Mouse (Mus musculus): ENCODE data around the gene Mttp. TPM values are rescaled to one million over a fixed set of nuclear protein-coding genes. Genes with fewer than 3 reads are reported as not detected.

The Mttp gene
- polyA plus RNA-seq, 1 experiment from 2014 or later: 6.9 TPM

- ATAC-seq (ENCODE audit: insufficient number of reproducible peaks, insufficient read depth, low FRiP score, low read depth): no peak; the same call in 1 of the 2 replicates
- 74% methylated on average over 1 of the region's 1 CpGs for WGBS
Observed at GRCm38 (mm10) chr3:138083073-138083637, 61.6 kb downstream of the Mttp start.

GRCm38 (mm10) chr3:138078701-138079100 is 66.1 kb downstream of the Mttp start:
- WGBS: 38% methylated on average over 1 of the region's 1 CpGs
- no peak for ATAC-seq (ENCODE audit: insufficient number of reproducible peaks, insufficient read depth, low FRiP score, low read depth)
- H3K27ac ChIP-seq (replicated peaks in 1 of 2; ENCODE audit: control insufficient read depth in 1 of 2, insufficient read depth in 1 of 2, low read depth in 2 of 2, low read length in 2 of 2): no peak overlapping the region

More at GRCm38 (mm10) chr3:138083073-138083637, 61.6 kb downstream of the Mttp start:
- Histone ChIP-seq H3K9me3 (ENCODE audit: control insufficient read depth, low read length) (no peaks in the 10 kb centered on the region), H3K4me1 (ENCODE audit: control insufficient read depth in 2 of 2, insufficient read depth in 2 of 2, low read length in 2 of 2) (peaks cover 8 to 20% of the 10 kb centered on the region in 2 experiments), H3K27me3 (ENCODE audit: control insufficient read depth, insufficient read depth, low read length) (no peaks in the 10 kb centered on the region), H3K4me2 (ENCODE audit: low read length) (no peak overlapping the region), H3K36me3 (ENCODE audit: control insufficient read depth, insufficient read depth, low read length) (peaks cover 34% of the 10 kb centered on the region), H3K4me3 (ENCODE audit: control insufficient read depth in 1 of 2, insufficient read depth in 1 of 2, low read depth in 1 of 2, low read length in 2 of 2) (no peak overlapping the region), H3K9ac (ENCODE audit: low read length) (0 out of 2 replicates have a peak overlapping the region, but pooled peaks have one; percentile 7), H3K27ac (replicated peaks in 1 of 2; ENCODE audit: control insufficient read depth in 1 of 2, insufficient read depth in 1 of 2, low read depth in 2 of 2, low read length in 2 of 2) (peak overlapping the region; percentile 70 to 78)

GRCm38 (mm10) chr3:138077476-138078340 is 67.1 kb downstream of the Mttp start:
- Histone ChIP-seq H3K27ac (replicated peaks in 1 of 2; ENCODE audit: control insufficient read depth in 1 of 2, insufficient read depth in 1 of 2, low read depth in 2 of 2, low read length in 2 of 2) (no peak overlapping the region; a peak in 1 of 4 replicates), H3K27me3 (ENCODE audit: control insufficient read depth, insufficient read depth, low read length) (no peaks in the 10 kb centered on the region), H3K4me3 (ENCODE audit: control insufficient read depth in 1 of 2, insufficient read depth in 1 of 2, low read depth in 1 of 2, low read length in 2 of 2) (no peak overlapping the region), H3K36me3 (ENCODE audit: control insufficient read depth, insufficient read depth, low read length) (peaks cover 50% of the 10 kb centered on the region), H3K4me1 (ENCODE audit: control insufficient read depth in 2 of 2, insufficient read depth in 2 of 2, low read length in 2 of 2) (peaks cover 6 to 24% of the 10 kb centered on the region in 2 experiments), H3K9me3 (ENCODE audit: control insufficient read depth, low read length) (no peaks in the 10 kb centered on the region), H3K4me2 (ENCODE audit: low read length) (no peak overlapping the region), H3K9ac (ENCODE audit: low read length) (no peak overlapping the region)
- 81% methylated on average over 11 of the region's 11 CpGs for WGBS
- no peak for ATAC-seq (ENCODE audit: insufficient number of reproducible peaks, insufficient read depth, low FRiP score, low read depth)

More at GRCm38 (mm10) chr3:138078701-138079100, 66.1 kb downstream of the Mttp start:
- Histone ChIP-seq H3K9ac (ENCODE audit: low read length) (no peak overlapping the region), H3K4me3 (ENCODE audit: control insufficient read depth in 1 of 2, insufficient read depth in 1 of 2, low read depth in 1 of 2, low read length in 2 of 2) (no peak overlapping the region), H3K4me2 (ENCODE audit: low read length) (no peak overlapping the region), H3K9me3 (ENCODE audit: control insufficient read depth, low read length) (no peaks in the 10 kb centered on the region), H3K4me1 (ENCODE audit: control insufficient read depth in 2 of 2, insufficient read depth in 2 of 2, low read length in 2 of 2) (peaks cover 11 to 34% of the 10 kb centered on the region in 2 experiments), H3K36me3 (ENCODE audit: control insufficient read depth, insufficient read depth, low read length) (peaks cover 50% of the 10 kb centered on the region), H3K27me3 (ENCODE audit: control insufficient read depth, insufficient read depth, low read length) (no peaks in the 10 kb centered on the region)

- 27% methylated on average over 8 of the region's 8 CpGs for WGBS
- ATAC-seq (ENCODE audit: insufficient number of reproducible peaks, insufficient read depth, low FRiP score, low read depth): peak; percentile 69
- peaks cover 31% of the 10 kb centered on the region for H3K36me3 ChIP-seq (ENCODE audit: control insufficient read depth, insufficient read depth, low read length)
- H3K27me3 ChIP-seq (ENCODE audit: control insufficient read depth, insufficient read depth, low read length): no peaks in the 10 kb centered on the region
- peak overlapping the region; percentile 47 for H3K9ac ChIP-seq (ENCODE audit: low read length)
- H3K4me2 ChIP-seq (ENCODE audit: low read length): peak overlapping the region; percentile 42
- peak overlapping the region; percentile 38 to 79 for H3K27ac ChIP-seq (replicated peaks in 1 of 2; ENCODE audit: control insufficient read depth in 1 of 2, insufficient read depth in 1 of 2, low read depth in 2 of 2, low read length in 2 of 2)
- H3K4me3 ChIP-seq (ENCODE audit: control insufficient read depth in 1 of 2, insufficient read depth in 1 of 2, low read depth in 1 of 2, low read length in 2 of 2): peak overlapping the region in 1 of 2 experiments; percentile 17; a peak in 1 of 4 replicates
- no peaks in the 10 kb centered on the region for H3K9me3 ChIP-seq (ENCODE audit: control insufficient read depth, low read length)
- H3K4me1 ChIP-seq (ENCODE audit: control insufficient read depth in 2 of 2, insufficient read depth in 2 of 2, low read length in 2 of 2): peaks cover 12 to 23% of the 10 kb centered on the region in 2 experiments
Observed at GRCm38 (mm10) chr3:138075209-138075608, 69.6 kb downstream of the Mttp start.

- Histone ChIP-seq H3K27ac (replicated peaks in 1 of 2; ENCODE audit: control insufficient read depth in 1 of 2, insufficient read depth in 1 of 2, low read depth in 2 of 2, low read length in 2 of 2) (peak overlapping the region in 1 of 2 experiments; percentile 79; a peak in 1 of 4 replicates), H3K4me2 (ENCODE audit: low read length) (peak overlapping the region; percentile 80), H3K4me3 (ENCODE audit: control insufficient read depth in 1 of 2, insufficient read depth in 1 of 2, low read depth in 1 of 2, low read length in 2 of 2) (no peak overlapping the region; a peak in 1 of 4 replicates), H3K9ac (ENCODE audit: low read length) (no peak overlapping the region; the same call in 1 of the 2 replicates), H3K36me3 (ENCODE audit: control insufficient read depth, insufficient read depth, low read length) (peaks cover 21% of the 10 kb centered on the region), H3K27me3 (ENCODE audit: control insufficient read depth, insufficient read depth, low read length) (no peaks in the 10 kb centered on the region), H3K9me3 (ENCODE audit: control insufficient read depth, low read length) (no peaks in the 10 kb centered on the region), H3K4me1 (ENCODE audit: control insufficient read depth in 2 of 2, insufficient read depth in 2 of 2, low read length in 2 of 2) (peaks cover 15 to 32% of the 10 kb centered on the region in 2 experiments)
- no peak for ATAC-seq (ENCODE audit: insufficient number of reproducible peaks, insufficient read depth, low FRiP score, low read depth)
- 83% methylated on average over 1 of the region's 1 CpGs for WGBS
Observed at GRCm38 (mm10) chr3:138074214-138074613, 70.6 kb downstream of the Mttp start.

GRCm38 (mm10) chr3:138071476-138072073 is 73.2 kb downstream of the Mttp start:
- peak overlapping the region; percentile 26 to 97 for H3K27ac ChIP-seq (replicated peaks in 1 of 2; ENCODE audit: control insufficient read depth in 1 of 2, insufficient read depth in 1 of 2, low read depth in 2 of 2, low read length in 2 of 2)
- H3K9ac ChIP-seq (ENCODE audit: low read length): peak overlapping the region; percentile 87
- H3K4me3 ChIP-seq (ENCODE audit: control insufficient read depth in 1 of 2, insufficient read depth in 1 of 2, low read depth in 1 of 2, low read length in 2 of 2): peak overlapping the region; percentile 45 to 50
- 42% methylated on average over 10 of the region's 10 CpGs for WGBS
- H3K4me1 ChIP-seq (ENCODE audit: control insufficient read depth in 2 of 2, insufficient read depth in 2 of 2, low read length in 2 of 2): peaks cover 21 to 42% of the 10 kb centered on the region in 2 experiments
- H3K4me2 ChIP-seq (ENCODE audit: low read length): peak overlapping the region; percentile 80
- ATAC-seq (ENCODE audit: insufficient number of reproducible peaks, insufficient read depth, low FRiP score, low read depth): no peak
- peaks cover under 1% of the 10 kb centered on the region for H3K36me3 ChIP-seq (ENCODE audit: control insufficient read depth, insufficient read depth, low read length)
- no peaks in the 10 kb centered on the region for H3K27me3 ChIP-seq (ENCODE audit: control insufficient read depth, insufficient read depth, low read length)
- no peaks in the 10 kb centered on the region for H3K9me3 ChIP-seq (ENCODE audit: control insufficient read depth, low read length)

GRCm38 (mm10) chr3:138071004-138071403 is 73.8 kb downstream of the Mttp start:
- H3K4me1 ChIP-seq (ENCODE audit: control insufficient read depth in 2 of 2, insufficient read depth in 2 of 2, low read length in 2 of 2): peaks cover 24 to 42% of the 10 kb centered on the region in 2 experiments
- no peaks in the 10 kb centered on the region for H3K27me3 ChIP-seq (ENCODE audit: control insufficient read depth, insufficient read depth, low read length)
- ATAC-seq (ENCODE audit: insufficient number of reproducible peaks, insufficient read depth, low FRiP score, low read depth): no peak
- WGBS: 19% methylated on average over 1 of the region's 1 CpGs
- no peaks in the 10 kb centered on the region for H3K36me3 ChIP-seq (ENCODE audit: control insufficient read depth, insufficient read depth, low read length)
- H3K27ac ChIP-seq (replicated peaks in 1 of 2; ENCODE audit: control insufficient read depth in 1 of 2, insufficient read depth in 1 of 2, low read depth in 2 of 2, low read length in 2 of 2): peak overlapping the region; percentile 26 to 97
- peak overlapping the region; percentile 45 to 50; a peak in 3 of 4 replicates for H3K4me3 ChIP-seq (ENCODE audit: control insufficient read depth in 1 of 2, insufficient read depth in 1 of 2, low read depth in 1 of 2, low read length in 2 of 2)
- H3K9me3 ChIP-seq (ENCODE audit: control insufficient read depth, low read length): no peaks in the 10 kb centered on the region
- peak overlapping the region; percentile 80 for H3K4me2 ChIP-seq (ENCODE audit: low read length)
- peak overlapping the region; percentile 87 for H3K9ac ChIP-seq (ENCODE audit: low read length)

Measured in heart, embryonic 14.5 days (tissue).